Mouse (Mus musculus) Patski (cell line): ENCODE measurements around the gene BC052040. TPM values are rescaled to one million over a fixed set of nuclear protein-coding genes. Genes with fewer than 3 reads are reported as not detected.

Experiments used
- ATAC-seq: fragments of 100-300 bp; one replicate; pipeline ENCODE4 v1.8.0; 2021
- CTCF ChIA-PET: fragments of 350-600 bp; sonication (Branson Sonifier 250); formaldehyde crosslinking; loops from one replicate; lab custom pipeline; 2022; ENCODE audit warnings: inconsistent platforms; lab: Charles Lee
- POLR2A ChIA-PET: fragments of 350-600 bp; sonication (Branson Sonifier 250); formaldehyde crosslinking; loops from one replicate; lab custom pipeline; 2022; ENCODE audit warnings: antibody characterized with exemption, inconsistent platforms; lab: Charles Lee
- DNase-seq: peaks from one replicate; pipeline ENCODE4 v3.0.0-alpha.2; 2011; ENCODE audit warnings: low read depth, low spot score
- H3K27me3 ChIP-seq: fragments of 371-371 bp; one replicate; pipeline ENCODE4 v1.5.1; 2021
- CTCF ChIP-seq: fragments of 100-300 bp; IDR thresholded peaks from one replicate; pipeline ENCODE4 v1.5.1; 2021
- in situ Hi-C: fragments of 300-500 bp; cut with MboI; formaldehyde crosslinking; loops from 3 replicates; pipeline ENCODE4 v1.11.1; 2018; ENCODE audit warnings: low pct_unique_long_range_greater_than_20kb, mixed read lengths
- polyA plus RNA-seq: library from polyadenylated mRNA; unstranded; gene quantifications from one replicate; pipeline ENCODE4 v1.2.3, GENCODE M21; 2021

Gene BC052040
- polyA plus RNA-seq, 1 experiment from 2014 or later = 14.8 TPM

DNA sequence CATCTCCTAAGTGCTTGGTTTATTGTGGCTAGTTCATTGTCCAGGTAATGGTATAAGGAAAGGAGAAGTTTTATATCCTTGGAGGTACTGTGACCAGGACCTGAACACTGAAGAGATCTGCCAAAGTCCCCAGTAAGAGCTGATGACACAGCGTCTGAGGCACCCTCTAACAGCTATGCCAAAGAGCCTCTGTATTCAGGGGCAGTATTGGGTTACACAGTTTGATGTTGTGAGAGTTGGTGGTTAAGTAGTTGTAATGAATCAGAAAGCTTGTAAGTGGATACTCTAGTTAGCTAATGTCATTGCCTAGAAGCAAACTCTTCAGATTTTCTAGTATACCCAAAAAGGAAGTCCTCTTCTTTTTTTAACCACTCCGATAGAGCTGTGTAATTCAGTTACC lies 68.7 kb downstream of the BC052040 start:
- POLR2A ChIA-PET = no interaction called here
- ATAC-seq (no peak), DNase-seq (no peak)
- TF ChIP-seq CTCF = no peak
- H3K27me3 ChIP-seq = no peaks in the 10 kb centered on the region
- CTCF ChIA-PET = no interaction called here
- in situ Hi-C loops = no loop called here

- ATAC-seq (no peak), DNase-seq (no peak)
- no peaks in the 10 kb centered on the region for H3K27me3 ChIP-seq
- ChIA-PET POLR2A (interaction anchor here (0.6 to 1.0 kb wide), 2 partner anchors 18 to 179 kb away, joined by 3 to 4 read pairs; no protein-coding TSS in a partner anchor), CTCF (interaction anchor here (1.4 kb wide), 1 partner anchor 27 kb away, joined by 3 read pairs; no protein-coding TSS in a partner anchor)
- no peak for TF ChIP-seq CTCF
- in situ Hi-C loops = no loop called here
Measured at GRCm38 (mm10) chr2:115659712-115660111, 78.2 kb downstream of the BC052040 start.

DNA sequence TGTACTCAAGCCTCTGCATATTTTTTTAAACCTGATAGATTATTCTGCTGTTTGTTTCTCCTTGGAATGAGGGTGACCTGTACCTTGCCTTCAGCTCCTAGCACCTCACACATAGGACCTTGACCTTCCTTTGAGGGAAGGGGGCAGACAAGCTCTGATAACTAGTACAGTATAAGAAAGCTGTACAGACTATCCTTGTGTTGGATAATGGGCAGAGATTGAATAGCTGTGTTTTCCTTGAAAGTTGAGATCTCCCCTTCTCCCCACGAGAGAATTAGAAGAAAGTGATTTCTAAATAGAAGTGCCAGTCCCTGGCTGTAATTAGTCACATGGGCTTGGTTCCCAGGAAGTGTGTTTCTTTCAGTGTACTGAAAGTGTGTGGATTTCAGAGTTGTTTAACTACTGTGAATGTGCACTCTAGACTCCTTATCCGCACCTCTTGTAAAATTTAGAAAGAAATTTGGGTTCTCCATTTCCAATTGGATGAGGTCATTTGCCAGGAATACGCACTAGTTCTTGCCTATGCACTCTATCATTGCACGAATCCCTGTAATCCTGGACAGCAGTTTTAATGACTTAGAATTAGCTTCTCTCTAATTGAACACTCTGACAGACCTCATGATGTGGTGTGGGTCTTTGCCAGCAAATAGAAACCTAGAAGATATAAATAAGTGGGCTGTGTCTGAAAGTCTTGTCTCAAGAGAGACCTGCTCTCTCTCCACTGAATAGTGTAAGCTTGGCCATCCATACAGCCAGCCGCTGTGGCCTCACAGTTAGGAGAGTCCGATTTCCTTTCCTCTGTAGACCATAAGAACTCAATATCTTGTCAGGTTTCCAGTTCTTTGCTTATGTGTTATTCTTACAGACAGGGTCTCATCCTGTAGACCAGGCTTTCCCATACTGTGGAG lies 79.0 kb downstream of the BC052040 start:
- ChIA-PET CTCF (interaction anchor here (1.4 kb wide), 1 partner anchor 28 kb away, joined by 3 read pairs; no protein-coding TSS in a partner anchor), POLR2A (interaction anchor here (0.6 kb wide), 1 partner anchor 179 kb away, joined by 4 read pairs; no protein-coding TSS in a partner anchor)
- no peak for TF ChIP-seq CTCF
- DNase-seq (no peak), ATAC-seq (no peak)
- no peaks in the 10 kb centered on the region for H3K27me3 ChIP-seq
- in situ Hi-C loops = no loop called here

DNA sequence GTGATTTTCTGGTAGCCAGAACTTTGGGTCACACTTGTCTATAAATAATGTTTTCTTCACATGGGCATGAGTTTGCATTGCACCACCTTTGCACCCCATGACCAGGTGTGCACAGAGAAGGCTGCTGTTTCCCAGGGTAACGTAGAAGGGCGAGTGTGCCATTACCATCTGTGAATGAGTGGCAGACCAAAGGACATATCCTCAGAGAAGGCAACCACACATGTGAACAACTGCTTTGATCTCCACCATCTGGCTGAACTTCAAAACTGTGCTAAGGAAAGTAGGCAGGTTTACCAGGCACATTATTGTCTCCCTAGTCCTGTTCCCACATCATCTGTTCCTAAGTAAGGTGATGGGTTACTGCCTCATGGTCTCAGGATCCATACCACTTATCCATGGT lies 86.0 kb downstream of the BC052040 start:
- DNase-seq = no peak
- no peaks in the 10 kb centered on the region for H3K27me3 ChIP-seq
- in situ Hi-C loops = no loop called here
- CTCF ChIA-PET = no interaction called here
- TF ChIP-seq CTCF = no peak
- no peak for ATAC-seq
- POLR2A ChIA-PET = interaction anchor here (0.6 kb wide), 1 partner anchor 442 kb away, joined by 4 read pairs; no protein-coding TSS in a partner anchor

GRCm38 (mm10) chr2:115673054-115673660 lies 91.6 kb downstream of the BC052040 start:
- ChIA-PET POLR2A (no interaction called here), CTCF (interaction anchor here (0.7 kb wide), 1 partner anchor 12 kb away, joined by 3 read pairs; no protein-coding TSS in a partner anchor)
- no peaks in the 10 kb centered on the region for H3K27me3 ChIP-seq
- in situ Hi-C loops = no loop called here
- peak; percentile 57 for ATAC-seq
- TF ChIP-seq CTCF = no peak
- DNase-seq = no peak

DNA sequence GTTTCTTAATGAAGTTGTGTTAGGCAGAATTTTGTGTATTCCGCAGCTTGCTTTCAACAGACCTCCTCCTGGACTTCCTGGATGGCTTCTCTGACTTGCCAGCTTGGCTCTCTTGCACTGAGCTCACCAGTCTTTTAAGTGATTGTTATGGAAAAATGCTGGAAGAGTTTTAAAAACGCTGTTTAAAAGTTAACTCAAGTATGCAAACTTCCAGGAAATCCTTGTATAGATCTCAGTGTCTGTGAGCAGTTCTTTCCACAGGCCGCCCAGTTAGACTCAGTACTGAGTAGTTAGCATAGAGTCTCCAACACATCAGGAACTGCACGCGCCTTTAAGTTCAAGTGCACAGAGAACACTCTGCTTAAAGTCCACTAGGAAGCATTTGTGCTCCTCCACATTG lies 97.3 kb downstream of the BC052040 start:
- ChIA-PET CTCF (interaction anchor here (1.5 kb wide), 1 partner anchor 12 kb away, joined by 3 read pairs; no protein-coding TSS in a partner anchor), POLR2A (interaction anchor here (0.7 kb wide), 1 partner anchor 25 kb away, joined by 3 read pairs; no protein-coding TSS in a partner anchor)
- ATAC-seq (no peak), DNase-seq (no peak)
- no peaks in the 10 kb centered on the region for H3K27me3 ChIP-seq
- TF ChIP-seq CTCF = no peak
- in situ Hi-C loops = no loop called here

GRCm38 (mm10) chr2:115685250-115685649 lies 103.7 kb downstream of the BC052040 start:
- ATAC-seq (no peak), DNase-seq (no peak)
- no peak for TF ChIP-seq CTCF
- in situ Hi-C loops = no loop called here
- no peaks in the 10 kb centered on the region for H3K27me3 ChIP-seq
- CTCF ChIA-PET = no interaction called here
- POLR2A ChIA-PET = interaction anchor here (0.7 kb wide), 1 partner anchor 8 kb away, joined by 3 read pairs; no protein-coding TSS in a partner anchor

GRCm38 (mm10) chr2:115687612-115688011 lies 106.1 kb downstream of the BC052040 start:
- ATAC-seq = no peak
- in situ Hi-C loops = no loop called here
- no peaks in the 10 kb centered on the region for H3K27me3 ChIP-seq
- ChIA-PET POLR2A (no interaction called here), CTCF (interaction anchor here (1.7 kb wide), 1 partner anchor 11 kb away, joined by 4 read pairs; no protein-coding TSS in a partner anchor)
- no peak for TF ChIP-seq CTCF
- DNase-seq = no peak

DNA sequence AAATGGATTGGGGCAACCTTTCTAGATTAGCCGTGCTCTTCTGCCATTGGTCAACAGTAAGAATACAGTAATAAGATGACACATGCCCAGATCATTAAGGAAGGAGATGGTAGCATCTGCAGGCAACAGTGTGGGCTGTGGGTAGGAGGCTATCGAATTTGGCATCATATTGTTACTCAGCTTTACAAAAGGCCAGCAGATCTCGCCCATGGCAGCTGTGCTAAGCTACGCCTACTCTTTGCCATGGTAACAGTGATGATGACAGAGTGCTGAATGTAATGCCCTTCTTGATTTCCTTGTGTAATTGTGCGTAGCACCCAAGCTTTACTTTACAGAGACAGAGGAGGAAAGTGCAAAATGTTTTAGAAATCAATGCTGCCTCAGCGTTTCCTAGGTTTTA lies 106.8 kb downstream of the BC052040 start:
- no peak for ATAC-seq
- ChIA-PET CTCF (interaction anchor here (1.1 to 1.7 kb wide), 2 partner anchors 11 to 13 kb away, joined by 3 to 4 read pairs; no protein-coding TSS in a partner anchor), POLR2A (no interaction called here)
- no peak for TF ChIP-seq CTCF
- no peak for DNase-seq
- no peaks in the 10 kb centered on the region for H3K27me3 ChIP-seq
- in situ Hi-C loops = no loop called here

DNA sequence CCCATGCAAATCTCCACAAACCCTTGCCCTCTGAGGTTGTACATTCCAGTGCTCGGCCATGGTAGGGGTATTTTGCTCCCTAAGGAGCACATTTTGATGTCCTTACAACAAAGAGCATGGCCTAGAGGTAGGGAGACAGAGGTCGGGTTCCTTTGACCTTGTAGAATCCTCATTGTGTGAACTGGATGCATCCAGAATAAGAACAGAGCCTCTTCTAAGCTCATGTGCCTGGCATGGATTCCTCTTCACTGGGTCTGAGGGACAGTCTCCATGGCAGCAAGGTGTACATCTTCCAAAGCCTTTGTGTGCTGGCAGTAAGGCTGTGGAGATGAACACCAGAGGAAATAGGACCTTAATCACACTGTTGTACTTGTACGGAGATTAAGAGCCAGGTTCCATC lies 112.3 kb downstream of the BC052040 start:
- ATAC-seq (no peak), DNase-seq (no peak)
- TF ChIP-seq CTCF = no peak
- in situ Hi-C loops = no loop called here
- no peaks in the 10 kb centered on the region for H3K27me3 ChIP-seq
- ChIA-PET POLR2A (no interaction called here), CTCF (interaction anchor here (0.9 to 1.9 kb wide), 2 partner anchors 9 to 10 kb away, joined by 3 to 5 read pairs; no protein-coding TSS in a partner anchor)
